Mouse (Mus musculus): ENCODE measurements around the gene Ndufa4l2. TPM values are rescaled to one million over a fixed set of nuclear protein-coding genes. Genes with fewer than 3 reads are reported as not detected.
A peak's percentile ranks its signal among the peaks of the same experiment; 100 is the strongest.

The Ndufa4l2 gene
- total RNA-seq (2022) = 1 to 10 TPM; 2.9 to 4.4 (median 3.6) TPM

DNA sequence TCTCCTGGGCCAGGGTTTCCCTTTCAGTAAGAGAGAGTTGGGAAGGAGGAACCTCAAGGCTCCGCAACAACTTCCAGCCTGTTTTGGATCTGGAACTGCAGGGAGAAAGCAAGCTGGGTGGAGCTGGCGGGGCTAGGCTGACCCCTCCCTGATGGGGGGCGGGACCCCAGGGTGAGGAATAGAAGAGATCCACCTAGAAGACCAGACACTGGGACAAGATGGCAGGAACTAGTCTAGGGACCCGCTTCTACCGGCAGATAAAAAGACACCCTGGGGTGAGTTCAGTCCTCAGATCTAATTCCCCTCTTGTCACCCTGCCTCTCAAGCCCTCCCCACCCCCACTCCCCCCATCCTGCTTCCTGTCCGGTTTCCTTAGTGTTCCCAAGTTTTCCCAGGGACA, at the start of gene Ndufa4l2:
Ndufa4l2 (plus strand) TSS at position 204 of the 400 bp plus-strand sequence.
- DNase-seq (ENCODE audit: low spot score in 2 of 2) = no peak

DNA sequence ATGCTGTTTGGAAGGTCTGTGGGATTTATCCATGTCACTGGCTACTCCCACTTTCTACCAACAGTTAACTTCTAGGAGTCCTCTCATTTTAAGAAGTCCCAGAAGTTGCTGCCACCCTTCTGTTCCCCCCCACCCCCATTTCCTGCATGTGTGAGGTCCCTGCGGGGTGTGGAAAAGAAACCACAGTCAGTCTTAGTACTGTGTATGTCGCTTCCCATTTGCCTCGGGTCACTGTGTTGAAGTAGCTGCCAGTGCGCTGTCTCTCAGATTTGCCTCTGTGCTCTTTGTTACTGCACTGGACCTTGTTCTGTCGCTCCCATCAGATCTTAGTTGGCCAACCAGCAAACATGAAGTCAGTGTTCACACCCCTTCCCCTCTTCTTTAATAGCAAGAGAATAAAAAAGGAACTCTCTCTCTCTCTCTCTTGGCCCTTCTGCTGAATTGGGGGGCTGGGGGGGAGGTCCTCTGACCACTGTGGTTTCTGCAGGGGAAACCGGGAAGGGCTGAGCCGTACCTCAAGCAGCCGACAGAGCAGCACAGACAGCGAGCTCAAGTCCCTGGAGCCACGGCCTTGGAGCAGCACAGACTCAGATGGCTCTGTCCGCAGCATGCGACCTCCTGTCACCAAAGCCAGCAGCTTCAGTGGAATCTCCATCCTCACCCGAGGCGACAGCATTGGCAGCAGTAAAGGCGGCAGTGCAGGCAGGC, 43.3 kb upstream of the Ndufa4l2 start:
- no peak for DNase-seq (ENCODE audit: low spot score in 2 of 2)

DNA sequence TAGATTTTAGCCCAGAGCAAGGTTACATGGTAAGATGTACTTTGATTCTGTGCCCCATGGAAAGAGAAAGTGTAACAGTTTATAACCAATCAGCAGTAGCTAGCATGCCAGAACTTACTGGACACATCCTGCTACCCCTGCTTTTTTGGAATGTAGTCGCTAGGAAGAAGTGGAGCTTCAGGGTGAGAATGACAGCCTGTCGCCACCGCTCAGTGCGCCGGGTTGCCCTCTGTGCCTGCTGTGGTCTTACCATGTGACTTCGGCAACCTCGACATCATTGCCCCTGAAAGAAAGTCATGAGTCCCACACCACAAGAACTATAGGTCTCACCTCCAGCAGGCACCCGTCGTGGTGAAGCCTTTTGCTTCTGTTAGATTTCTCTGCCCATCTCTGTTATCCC, 42.0 kb upstream of the Ndufa4l2 start:
- DNase-seq (ENCODE audit: low spot score in 2 of 2) = no peak

DNA sequence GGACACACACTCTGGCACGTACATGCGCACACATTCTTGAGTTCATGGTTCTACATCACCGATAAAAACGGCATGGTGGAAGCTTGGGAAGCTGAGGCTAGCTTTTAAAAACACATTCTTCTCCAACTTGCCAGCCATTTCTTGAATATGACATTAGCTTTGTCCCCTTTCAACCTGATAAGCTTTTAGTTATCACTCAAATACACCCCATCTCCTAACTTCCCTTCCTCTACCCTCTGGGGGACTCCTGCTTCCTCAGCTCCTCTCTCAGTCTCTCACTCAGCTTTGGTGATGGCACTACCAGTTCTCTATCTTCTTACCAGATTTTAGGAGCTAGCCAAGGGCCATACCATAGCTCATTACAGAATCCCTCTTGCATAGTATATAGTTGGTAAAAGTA, 39.6 kb upstream of the Ndufa4l2 start:
- DNase-seq (ENCODE audit: low spot score in 2 of 2) = no peak

DNA sequence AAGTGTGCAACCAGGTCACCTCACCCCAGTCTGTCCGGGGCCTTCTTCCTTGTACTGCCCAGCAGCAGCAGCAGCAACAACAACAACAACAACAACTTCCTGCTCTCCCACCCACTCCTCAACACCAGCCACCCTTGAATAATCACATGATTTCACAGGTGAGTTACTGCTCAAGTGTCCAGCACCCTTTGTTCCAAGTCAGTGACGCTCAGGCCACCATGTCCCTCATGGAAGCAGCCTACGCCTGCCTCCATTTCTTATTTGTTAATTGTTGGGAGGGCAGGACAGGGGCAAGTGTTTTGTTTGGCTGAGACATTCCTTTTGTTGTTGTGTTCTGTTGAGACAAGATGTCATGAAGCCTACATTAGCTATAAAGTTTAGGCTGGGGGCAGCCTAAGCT, 38.2 kb upstream of the Ndufa4l2 start:
- no peak for DNase-seq (ENCODE audit: low spot score in 2 of 2)

DNA sequence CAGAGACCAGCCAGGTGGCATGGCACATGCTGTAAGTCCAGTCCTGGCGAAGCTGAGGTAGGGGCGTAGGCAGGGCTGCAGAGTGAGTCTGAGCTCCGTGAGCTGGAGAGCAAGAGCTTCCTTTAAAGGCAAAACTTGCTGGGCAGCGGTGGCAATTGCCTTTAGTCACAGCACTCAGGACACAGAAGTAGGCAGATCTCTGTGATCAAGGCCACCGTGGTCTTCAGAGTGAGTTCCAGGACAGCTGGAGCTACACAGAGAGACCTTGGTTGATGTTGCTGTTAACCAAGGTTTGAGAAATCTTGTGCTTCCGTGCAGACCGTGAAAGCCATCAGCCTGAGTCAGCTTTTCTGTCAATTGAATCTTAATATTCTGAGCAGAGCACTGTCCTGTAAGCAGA, 37.5 kb upstream of the Ndufa4l2 start:
- no peak for DNase-seq (ENCODE audit: low spot score in 2 of 2)

DNA sequence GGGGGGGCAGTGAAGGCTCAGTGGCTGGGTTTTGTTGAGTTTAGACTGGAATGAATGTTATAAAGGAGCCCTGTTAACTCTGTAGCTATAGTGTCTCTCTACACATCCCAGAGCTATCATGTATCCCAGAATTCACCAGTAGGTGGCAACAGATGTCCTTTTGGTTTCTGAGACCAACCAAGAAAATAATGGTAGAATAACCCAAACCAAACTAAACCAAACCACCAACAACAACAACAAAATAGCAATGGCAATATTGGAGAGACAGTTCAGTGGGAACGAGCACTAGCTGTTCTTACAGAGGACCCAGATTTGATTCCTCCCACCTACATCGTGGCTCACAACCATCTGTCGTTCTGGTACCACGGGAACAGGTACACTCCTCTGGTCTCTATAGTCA, 35.6 kb upstream of the Ndufa4l2 start:
- no peak for DNase-seq (ENCODE audit: low spot score in 2 of 2)

DNA sequence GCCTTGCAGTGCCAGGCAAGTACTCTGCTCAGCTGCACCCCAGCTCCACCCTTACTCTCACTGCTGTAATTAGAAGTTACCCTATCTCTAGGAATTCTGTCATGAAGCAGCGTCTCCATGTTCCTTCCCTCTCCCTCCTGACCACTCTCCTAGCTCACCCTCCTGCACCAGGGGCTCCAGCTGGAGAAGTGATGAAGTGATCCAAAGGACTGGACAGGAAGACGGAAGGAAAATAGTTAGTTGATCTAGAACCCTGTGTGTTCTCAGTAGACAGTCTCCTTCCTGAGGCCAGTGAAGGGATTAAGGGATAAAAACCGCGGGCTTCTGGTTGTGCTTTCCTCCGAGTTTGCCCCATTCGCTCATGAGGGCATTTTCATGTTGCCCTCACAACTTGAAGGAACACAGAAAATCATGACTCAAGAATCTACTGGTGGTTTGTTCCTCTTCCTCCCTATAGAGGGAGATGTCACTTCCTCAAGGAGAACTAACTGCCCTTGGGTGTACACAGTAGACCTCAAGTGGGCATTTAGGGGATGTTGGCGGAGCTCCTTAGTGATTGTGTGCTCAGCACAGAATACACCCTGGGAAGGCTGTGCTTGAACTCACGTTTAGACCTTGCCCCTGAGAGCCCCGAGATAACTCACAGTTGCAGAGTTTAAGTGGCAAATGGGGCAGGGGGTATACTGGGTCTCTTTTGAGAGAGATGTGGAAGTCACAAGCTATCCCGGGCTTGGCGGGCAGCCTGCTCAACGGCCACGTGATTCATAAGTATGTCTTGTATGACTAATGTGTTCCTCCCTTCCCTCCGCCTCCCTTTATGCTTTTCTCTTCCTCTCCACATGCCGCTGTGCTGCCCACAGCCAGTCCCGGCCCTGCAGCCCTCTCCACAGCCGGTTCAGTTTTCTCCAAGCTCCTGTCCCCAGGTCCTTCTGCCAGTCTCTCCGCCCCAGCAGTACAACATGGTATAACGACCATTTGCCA, 33.6 kb upstream of the Ndufa4l2 start:
- DNase-seq (ENCODE audit: low spot score in 2 of 2) = peak; percentile 66 to 68

DNA sequence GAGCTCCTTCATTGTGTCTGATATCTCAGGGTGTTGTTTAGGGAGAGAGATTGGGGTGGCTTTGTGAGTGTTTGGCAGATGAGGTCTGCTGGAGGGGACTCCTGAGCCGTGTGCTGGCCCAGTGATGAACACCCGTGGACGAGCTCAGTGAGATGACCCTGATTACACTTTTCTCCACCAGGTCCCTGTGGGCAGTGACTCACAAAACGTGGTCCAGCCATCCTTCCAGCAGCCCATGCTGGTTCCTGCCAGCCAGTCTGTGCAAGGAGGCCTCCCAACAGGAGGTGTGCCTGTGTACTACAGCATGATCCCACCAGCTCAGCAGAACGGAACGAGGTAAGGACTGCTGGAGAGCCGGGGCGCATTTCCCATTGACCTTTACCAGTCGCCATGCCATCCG, 29.5 kb upstream of the Ndufa4l2 start:
- no peak for DNase-seq (ENCODE audit: low spot score in 2 of 2)

DNA sequence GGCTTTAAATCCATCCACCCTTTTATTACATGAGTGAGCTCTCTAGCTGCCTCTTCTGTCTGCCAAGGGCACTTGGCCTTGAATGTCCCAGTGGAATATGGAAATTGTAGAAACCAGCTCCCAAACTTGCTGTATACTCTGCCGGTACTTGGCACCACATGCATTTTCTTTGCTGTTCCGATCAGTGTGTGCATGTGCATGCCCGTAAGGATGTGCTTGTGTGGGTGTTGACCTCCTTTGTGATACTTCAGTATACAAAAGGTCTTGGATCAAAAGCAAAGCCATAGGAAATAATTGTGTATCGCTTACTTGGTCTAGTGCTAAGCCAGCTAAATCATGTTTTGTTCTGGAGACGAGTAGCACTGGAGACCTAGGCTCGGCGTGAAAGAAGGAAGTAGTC, 25.9 kb upstream of the Ndufa4l2 start:
- DNase-seq (ENCODE audit: low spot score in 2 of 2) = no peak

DNA sequence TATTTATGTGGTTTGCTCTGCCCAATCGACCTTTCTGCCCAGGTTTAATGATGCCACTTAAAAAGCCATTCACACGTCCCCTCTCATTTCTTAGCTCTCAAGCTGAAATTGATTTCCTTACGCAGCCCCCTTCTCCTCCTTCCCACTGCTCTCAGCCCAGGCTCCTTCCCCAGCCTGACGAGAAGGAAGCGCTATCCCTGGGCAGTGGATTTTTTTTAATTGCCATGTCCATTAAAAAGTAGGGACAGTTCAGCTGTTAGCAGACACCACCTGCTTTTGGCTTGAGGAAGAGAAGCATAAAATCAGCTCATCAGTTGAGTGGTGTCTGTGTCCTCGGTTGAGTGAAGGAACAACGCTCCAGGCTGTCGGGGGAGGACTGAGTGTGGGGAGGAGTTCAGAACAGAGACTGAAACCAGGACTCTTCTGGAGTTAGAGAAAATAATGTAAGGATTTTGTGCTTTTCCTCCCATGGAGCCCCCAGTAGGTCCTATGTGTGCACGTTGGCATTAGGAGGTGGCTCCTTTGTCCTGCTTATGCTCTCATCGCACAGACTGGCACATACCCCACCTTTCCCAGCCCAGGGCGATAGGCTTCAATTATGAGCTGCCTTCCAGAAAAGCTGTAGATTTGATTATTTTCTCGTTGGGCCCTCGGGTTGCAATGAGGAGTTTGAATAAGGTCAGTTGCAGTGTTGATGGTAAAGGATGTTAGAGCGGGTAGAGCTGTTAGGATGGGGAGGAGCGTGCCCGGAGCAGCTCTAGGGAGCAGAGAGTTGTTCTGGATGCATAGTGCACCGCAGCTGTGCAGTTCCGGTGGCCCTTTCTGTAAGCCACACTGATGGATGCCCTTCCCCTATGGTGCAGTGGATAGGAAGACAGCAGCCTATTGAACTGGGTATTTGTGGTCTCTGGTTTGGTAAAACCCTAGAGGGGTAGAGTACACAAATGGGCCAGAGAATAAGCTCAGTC, 24.3 kb upstream of the Ndufa4l2 start:
- DNase-seq (ENCODE audit: low spot score in 2 of 2) = no peak

DNA sequence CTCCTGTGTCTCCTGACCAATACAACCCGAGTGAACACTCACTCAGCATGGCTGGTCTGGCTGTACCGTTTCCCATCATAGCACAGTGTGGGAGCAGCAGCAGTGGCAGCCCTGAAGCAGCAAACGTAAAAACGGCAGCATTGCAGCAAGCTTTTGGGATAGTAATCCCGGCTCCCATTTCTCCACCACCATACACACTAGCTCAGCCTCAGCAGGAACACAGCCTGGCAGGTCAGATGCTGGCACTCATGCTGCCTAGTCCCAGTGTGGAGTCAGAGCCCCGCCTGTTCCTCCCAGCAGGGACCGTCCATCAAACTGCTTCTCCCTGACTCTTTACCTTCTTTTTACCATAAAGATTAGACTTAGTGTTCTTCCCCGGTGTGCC, 23.6 kb upstream of the Ndufa4l2 start:
- no peak for DNase-seq (ENCODE audit: low spot score in 2 of 2)

DNA sequence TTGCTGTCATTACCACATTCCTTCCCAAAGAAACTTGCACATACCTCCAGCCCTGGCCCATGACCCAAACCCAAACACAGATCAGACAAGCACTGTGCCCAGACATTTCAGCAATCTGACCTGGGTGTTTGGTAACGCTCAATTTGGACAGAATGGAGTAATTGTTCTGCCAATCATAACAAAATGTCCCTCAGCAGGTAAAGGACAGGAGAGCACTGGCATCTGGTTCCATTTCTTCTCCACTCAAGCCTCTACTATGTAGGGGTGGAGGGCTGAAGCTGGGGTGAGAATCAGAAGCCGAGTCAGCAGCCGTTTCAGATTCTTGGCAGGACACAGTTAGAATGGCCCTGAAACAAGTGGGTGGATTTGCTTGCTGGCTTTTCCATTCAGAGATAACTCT, 22.6 kb upstream of the Ndufa4l2 start:
- DNase-seq (ENCODE audit: low spot score in 2 of 2) = no peak

DNA sequence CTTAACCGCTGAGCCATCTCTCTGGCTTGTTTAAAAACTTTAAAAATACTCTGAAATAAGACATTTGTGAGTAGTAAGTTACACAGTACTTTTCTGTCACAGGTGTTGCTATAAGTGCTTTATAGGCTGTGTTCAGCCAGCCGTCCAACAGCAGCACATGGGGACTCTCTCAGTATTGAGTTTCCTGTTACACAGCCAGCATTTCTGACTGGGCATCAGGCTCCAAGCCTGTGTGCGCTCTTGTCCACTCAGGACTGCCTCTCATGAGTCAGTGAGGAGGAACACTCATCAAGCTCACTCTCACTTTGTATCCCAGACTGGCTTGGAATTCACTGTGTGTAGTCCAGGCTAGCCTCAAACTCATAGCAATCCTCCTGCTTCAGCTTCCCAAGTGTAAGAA, 18.6 kb upstream of the Ndufa4l2 start:
- no peak for DNase-seq (ENCODE audit: low spot score in 2 of 2)

DNA sequence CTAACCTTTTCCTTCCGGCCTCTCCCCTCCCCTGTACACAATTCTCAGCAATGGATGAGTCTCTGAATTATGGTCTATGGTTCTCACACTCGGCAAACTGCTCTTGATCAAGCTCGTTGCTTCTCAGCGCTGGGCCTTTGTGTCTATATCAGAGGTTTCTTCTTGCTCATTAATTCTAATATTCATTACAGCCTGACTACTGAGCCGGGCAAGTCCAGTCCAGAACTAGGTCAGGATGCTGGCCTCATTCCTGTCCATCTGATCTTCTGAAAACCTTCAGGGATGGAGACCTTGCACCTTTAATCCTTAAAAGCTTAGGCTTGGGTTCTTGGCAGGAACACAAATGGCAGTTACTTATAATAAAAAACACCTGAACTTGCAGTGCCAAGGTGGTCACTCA, 15.3 kb upstream of the Ndufa4l2 start:
- no peak for DNase-seq (ENCODE audit: low spot score in 2 of 2)

DNA sequence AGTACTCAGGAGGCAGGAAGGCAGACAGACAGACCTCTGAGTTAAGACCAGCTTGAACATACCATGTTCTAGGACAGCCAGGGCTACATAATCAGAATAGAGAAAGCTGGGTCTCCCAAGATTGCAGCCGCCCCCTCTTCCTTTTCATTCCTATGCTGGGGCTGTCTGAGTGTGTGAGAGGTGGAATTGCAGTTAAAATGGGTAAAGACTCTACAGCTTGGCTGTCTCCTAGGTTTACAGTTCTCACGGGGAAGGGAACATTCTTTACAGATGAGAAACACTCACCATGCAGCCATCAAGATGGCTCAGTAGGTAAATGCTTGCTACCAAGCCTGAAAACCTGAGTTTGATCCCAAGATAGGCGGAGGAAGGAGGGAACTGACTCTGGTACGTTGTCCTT, 14.7 kb upstream of the Ndufa4l2 start:
- no peak for DNase-seq (ENCODE audit: low spot score in 2 of 2)

DNA sequence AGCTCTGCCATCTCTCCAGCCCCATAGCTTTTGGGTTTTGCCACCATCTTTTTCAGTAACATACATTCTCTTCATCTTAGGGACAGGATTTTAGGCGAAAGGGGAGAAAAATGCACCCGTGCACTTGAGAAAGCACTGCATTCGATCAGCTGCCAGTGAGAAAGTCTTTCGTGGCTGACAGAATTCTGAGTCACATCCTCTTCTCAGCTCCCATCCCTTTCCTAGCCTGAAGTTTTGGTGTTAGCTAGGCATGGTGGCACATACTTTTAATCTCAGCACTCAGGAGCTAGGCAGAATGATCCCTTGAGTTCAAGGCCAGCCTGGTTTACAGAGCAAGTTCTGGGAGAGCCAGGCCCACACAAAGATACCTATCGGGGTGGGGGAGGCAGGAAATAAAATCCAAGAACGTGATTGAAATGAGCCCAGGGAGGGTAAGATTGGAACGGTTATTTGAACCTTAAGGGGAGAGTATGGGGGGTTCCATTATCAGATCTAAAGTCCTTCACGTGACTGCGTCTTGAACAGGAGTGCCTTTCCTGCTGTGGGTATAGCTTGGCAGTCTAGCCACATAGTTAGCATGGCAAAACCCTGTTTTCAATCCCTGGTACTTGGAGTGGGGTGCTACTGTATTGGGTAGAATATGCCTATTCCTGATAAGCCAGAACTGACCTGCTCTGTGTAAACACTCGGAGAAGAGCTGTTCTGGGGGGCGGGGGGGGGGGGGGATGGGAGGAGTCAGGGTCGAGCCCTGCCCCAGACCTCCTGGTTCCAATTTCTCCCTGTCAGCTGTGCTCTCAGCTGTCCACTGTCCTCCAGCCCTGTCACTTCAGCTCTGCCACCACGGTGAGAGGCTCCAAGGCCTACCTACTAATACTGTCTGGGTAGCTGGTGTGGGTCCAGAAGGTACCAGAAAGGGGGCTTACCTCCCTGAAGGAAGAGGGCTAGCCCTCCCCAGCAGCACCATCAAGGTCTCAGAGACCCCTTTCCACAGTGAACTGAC, 13.6 kb upstream of the Ndufa4l2 start, which contains the start of gene Stac3:
Stac3 (plus strand) TSS at position 793 of the 1,000 bp plus-strand sequence.
- DNase-seq (ENCODE audit: low spot score in 2 of 2) = no peak

DNA sequence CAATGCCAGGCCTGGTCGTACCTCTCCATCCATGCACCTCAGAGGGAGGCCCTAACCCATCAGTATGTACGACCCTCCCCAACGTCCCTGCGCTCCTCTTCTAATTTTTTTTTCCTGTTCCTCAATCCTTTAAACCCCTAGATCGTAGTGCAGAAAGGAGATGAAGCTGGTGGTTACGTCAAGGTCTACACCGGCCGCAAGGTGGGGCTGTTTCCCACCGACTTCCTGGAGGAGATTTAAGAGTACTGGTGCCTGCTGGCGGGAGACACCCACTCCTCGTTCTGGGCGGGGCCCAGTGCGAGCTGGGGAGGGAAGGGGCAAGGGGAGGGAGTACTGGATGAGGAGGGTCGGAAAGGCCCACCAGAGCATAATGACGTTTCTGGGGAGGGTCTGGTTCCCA, 6.5 kb upstream of the Ndufa4l2 start:
- DNase-seq (ENCODE audit: low spot score in 2 of 2) = peak in 1 of 2 experiments; percentile 71

DNA sequence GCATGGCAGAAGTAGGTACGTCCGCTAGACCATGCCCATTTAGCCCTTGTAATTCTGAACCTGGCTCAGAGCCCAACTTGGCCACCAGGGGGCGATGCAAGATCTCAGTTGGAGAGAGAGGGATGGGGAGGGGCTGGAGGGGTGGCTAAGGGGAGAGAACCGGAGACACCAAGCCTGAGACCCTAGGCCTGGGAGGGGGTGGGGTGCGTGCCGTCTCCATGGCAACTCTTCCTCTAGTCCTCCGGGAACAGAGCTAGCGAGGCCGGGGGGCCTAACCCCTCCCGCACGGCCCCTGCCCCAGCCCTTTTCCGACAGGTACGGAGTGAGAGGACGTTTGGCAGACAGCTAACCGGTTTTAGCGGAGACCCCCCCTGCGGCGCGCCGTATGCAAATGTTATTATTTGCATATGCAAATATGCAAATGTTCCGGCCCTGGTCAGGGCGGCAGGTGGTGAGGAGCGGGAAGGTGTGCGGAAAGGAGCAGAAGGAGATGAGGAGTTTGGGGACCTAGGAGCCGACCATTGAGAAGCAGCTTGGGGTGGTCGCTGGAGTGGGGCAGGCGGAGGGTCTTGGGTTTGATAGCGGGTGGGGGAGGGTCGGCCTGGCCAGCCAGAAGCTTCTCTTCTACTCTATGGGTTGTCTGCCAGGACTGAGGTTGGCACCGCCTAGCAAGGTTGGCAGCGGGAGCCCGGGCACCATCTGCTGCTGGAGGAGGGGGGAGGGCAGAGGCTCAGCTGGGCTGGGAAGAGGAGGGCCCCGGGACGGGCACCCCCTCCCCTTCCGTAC, 5.5 kb upstream of the Ndufa4l2 start:
- peak; percentile 67 to 81 for DNase-seq (ENCODE audit: low spot score in 2 of 2)
